Mouse (Mus musculus): Measurements from ENCODE around the gene Krt8.
A peak's percentile ranks its signal among the peaks of the same experiment; 100 is the strongest.

DNA sequence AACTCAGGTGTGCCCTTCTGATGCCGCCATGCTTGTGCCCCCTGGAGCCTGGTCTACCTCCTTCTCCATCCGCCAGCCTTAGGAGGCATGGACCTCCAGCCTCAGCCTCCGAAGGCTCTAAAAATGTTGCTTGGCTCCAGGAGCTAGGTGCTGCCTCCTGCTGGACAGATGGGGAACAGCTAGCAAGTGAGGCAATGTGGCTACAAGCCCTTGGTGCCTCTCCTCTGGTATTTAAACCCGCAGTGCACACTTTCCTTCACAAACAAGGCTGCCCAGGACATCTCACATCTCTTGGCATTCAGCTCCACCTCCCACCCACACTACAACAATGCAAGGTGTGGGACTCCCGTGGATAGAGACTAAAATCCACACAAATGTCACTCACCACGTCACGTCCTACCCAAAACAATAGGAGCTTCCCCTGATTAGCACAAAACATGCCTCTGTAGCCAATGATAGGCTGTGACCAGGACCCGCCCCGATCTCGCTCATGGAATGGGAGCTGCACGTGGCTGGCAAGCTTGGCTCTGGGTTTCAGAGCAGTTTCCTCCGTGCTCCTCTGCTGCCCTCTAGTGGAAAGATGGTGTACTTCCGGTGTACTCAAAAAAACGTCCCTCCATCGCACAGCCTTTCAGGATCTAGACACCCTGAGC, 20.2 kb downstream of the Krt8 start:
- TF ChIP-seq POLR2A (IDR thresholded peaks at IDR 0.05; ENCODE audit: extremely low read depth, insufficient read depth, low read length) (no peak), CTCF (IDR thresholded peaks at IDR 0.05; ENCODE audit: extremely low read depth, insufficient read depth, low read length) (peak; percentile 96)
